In the genomic region with DNA sequence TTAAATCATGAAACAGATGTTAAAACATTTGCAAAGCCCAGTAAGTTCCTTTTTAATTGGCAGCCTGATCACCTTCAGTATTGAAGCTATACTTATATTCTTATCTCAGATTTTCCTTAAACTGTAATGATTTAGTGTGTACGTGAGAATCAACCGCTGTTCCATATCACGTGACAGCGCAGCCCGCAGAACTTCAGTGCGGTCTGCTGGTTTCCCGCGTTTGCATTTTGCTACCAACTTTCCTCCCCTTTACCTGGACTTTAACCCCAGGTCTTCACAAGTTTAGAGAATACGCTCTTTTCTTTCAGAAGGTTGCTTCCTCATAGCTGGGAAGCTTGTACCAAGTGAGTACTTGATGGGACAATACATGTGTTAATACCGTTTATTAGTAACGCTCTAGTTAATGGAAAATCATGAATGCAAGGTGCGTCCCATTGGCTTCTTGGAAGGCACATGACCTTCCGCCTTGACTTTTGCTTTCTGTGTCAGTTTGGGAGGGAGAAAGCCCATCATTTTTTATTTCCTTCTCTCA, we compare ENCODE assay signal across 17 mouse cellular contexts.
"Had no signal": no experiment of that assay in that cellular context is flagged by ENCODE, and none has a peak within 500 bp of the region (broad histone marks: within the 10 kb centered on the region; RNA-seq: fewer than 3 reads in every experiment).

No protein-coding gene starts in this region.

- H3K4me1 ChIP-seq: liver, embryonic 13.5 days; midbrain, embryonic 12.5 days; midbrain, embryonic 15.5 days; neural tube, embryonic 12.5 days; neural tube, embryonic 15.5 days; stomach, embryonic 15.5 days had no signal

- H3K27ac ChIP-seq: kidney, postnatal 0 days; left cerebral cortex, adult 2 months; liver, embryonic 13.5 days; midbrain, embryonic 12.5 days; midbrain, embryonic 15.5 days; neural tube, embryonic 12.5 days; neural tube, embryonic 15.5 days; stomach, embryonic 15.5 days had no signal

- DNase-seq: kidney, adult 18-20 months; layer of hippocampus, postnatal 36 days; liver, embryonic 13.5 days; lung, adult 2 months; lung, postnatal 14 days; lung, postnatal 4 days; right cerebral cortex, postnatal 25 days; spleen, adult 18-20 months; thymus, postnatal 25 days had no signal

- H3K4me3 ChIP-seq: left cerebral cortex, adult 2 months; liver, embryonic 13.5 days; midbrain, embryonic 12.5 days; midbrain, embryonic 15.5 days; neural tube, embryonic 12.5 days; neural tube, embryonic 15.5 days; stomach, embryonic 15.5 days had no signal

- H3K27me3 ChIP-seq: liver, embryonic 13.5 days; midbrain, embryonic 12.5 days; midbrain, embryonic 15.5 days; neural tube, embryonic 12.5 days; neural tube, embryonic 15.5 days; stomach, embryonic 15.5 days had no signal

- H3K9me3 ChIP-seq: liver, embryonic 13.5 days; midbrain, embryonic 12.5 days; midbrain, embryonic 15.5 days; neural tube, embryonic 12.5 days; neural tube, embryonic 15.5 days; stomach, embryonic 15.5 days had no signal

- H3K9ac ChIP-seq: liver, embryonic 13.5 days; midbrain, embryonic 12.5 days; midbrain, embryonic 15.5 days; neural tube, embryonic 12.5 days; neural tube, embryonic 15.5 days; stomach, embryonic 15.5 days had no signal

- H3K4me2 ChIP-seq: liver, embryonic 13.5 days; midbrain, embryonic 12.5 days; midbrain, embryonic 15.5 days; neural tube, embryonic 12.5 days; neural tube, embryonic 15.5 days; stomach, embryonic 15.5 days had no signal

- ATAC-seq: intestine, embryonic 16.5 days; midbrain, embryonic 15.5 days had no signal

- H3K36me3 ChIP-seq: liver, embryonic 13.5 days; midbrain, embryonic 12.5 days; midbrain, embryonic 15.5 days; neural tube, embryonic 12.5 days; neural tube, embryonic 15.5 days; stomach, embryonic 15.5 days had no signal
